Mouse (Mus musculus) midbrain, embryonic 13.5 days (tissue): Measurements from ENCODE around the gene Syn3. TPM values are rescaled to one million over a fixed set of nuclear protein-coding genes. Genes with fewer than 3 reads are reported as not detected.

ENCODE experiments used
- ATAC-seq: fragments of 200-750 bp; cut with Nextera tagmentation; 2 replicates; pipeline ENCODE4 v1.8.0; 2017; ENCODE audit warnings: mild to moderate bottlenecking, moderate TSS enrichment, moderate library complexity
- H3K27ac ChIP-seq: fragments of 300-500 bp; sonication (generic); 2 replicates; pipeline ENCODE4 v1.5.1; 2015; ENCODE audit warnings: inconsistent platforms, mild to moderate bottlenecking, moderate library complexity
- H3K27me3 ChIP-seq: fragments of 300-500 bp; sonication (generic); 2 replicates; pipeline ENCODE4 v1.6.1; 2015; ENCODE audit warnings: mild to moderate bottlenecking, inconsistent platforms
- H3K36me3 ChIP-seq: fragments of 300-500 bp; sonication (generic); 2 replicates; pipeline ENCODE4 v1.6.1; 2015; ENCODE audit warnings: mild to moderate bottlenecking, inconsistent platforms
- H3K4me1 ChIP-seq: fragments of 300-500 bp; sonication (generic); replicated peaks from 2 replicates; pipeline ENCODE4 v1.6.1; 2015; ENCODE audit warnings: inconsistent platforms
- H3K4me2 ChIP-seq: fragments of 300-500 bp; sonication (generic); replicated peaks from 2 replicates; pipeline ENCODE4 v1.6.1; 2015; ENCODE audit warnings: moderate library complexity, mild to moderate bottlenecking, inconsistent platforms
- H3K4me3 ChIP-seq: fragments of 300-500 bp; sonication (generic); replicated peaks from 2 replicates; pipeline ENCODE4 v1.5.1; 2015; ENCODE audit warnings: mild to moderate bottlenecking, inconsistent platforms
- H3K9ac ChIP-seq: fragments of 300-500 bp; sonication (generic); replicated peaks from 2 replicates; pipeline ENCODE4 v1.6.1; 2015; ENCODE audit warnings: mild to moderate bottlenecking, inconsistent platforms
- H3K9me3 ChIP-seq: fragments of 300-500 bp; sonication (generic); 2 replicates; pipeline ENCODE4 v1.6.1; 2016; ENCODE audit warnings: mild to moderate bottlenecking, inconsistent platforms
- WGBS: fragments of 180-500 bp; shearing (Covaris S2); methylation state at CpG from one replicate; pipeline ENCODE4 v1.1.7; 2015; 5-methylcytosine and 5-hydroxymethylcytosine counted together
- polyA plus RNA-seq: library from polyadenylated mRNA; unstranded; fragments of >200 nt; fragmentation: Nextera tagmentation; extraction: Ambion mirVana; gene quantifications from 2 replicates; pipeline ENCODE4 v1.2.1, GENCODE M21; 2015

The Syn3 gene
- polyA plus RNA-seq, 1 experiment from 2014 or later, result 13.8 TPM

- H3K4me3 ChIP-seq, result no peak overlapping the region
- H3K9me3 ChIP-seq, result no peaks in the 10 kb centered on the region
- ATAC-seq, result no peak
- no peak overlapping the region for H3K9ac ChIP-seq
- 63% methylated on average over 1 of the region's 1 CpGs for WGBS
- peaks cover 25% of the 10 kb centered on the region for H3K4me1 ChIP-seq
- H3K27ac ChIP-seq, result no peak overlapping the region
- H3K36me3 ChIP-seq, result peaks cover 5% of the 10 kb centered on the region; the same call in 1 of the 2 replicates
- H3K27me3 ChIP-seq, result no peaks in the 10 kb centered on the region
- no peak overlapping the region for H3K4me2 ChIP-seq
Observed at GRCm38 (mm10) chr10:86459643-86460042, 39.1 kb downstream of the Syn3 start.

- peaks cover 21% of the 10 kb centered on the region for H3K4me1 ChIP-seq
- no peak overlapping the region for H3K9ac ChIP-seq
- peaks cover 5% of the 10 kb centered on the region; the same call in 1 of the 2 replicates for H3K36me3 ChIP-seq
- 0 out of 2 replicates have a peak overlapping the region, but pooled peaks have one; percentile 14 for H3K27ac ChIP-seq
- H3K4me3 ChIP-seq, result no peak overlapping the region
- H3K4me2 ChIP-seq, result no peak overlapping the region
- ATAC-seq, result peak; percentile 76
- H3K27me3 ChIP-seq, result peaks cover 3% of the 10 kb centered on the region; the same call in 1 of the 2 replicates
- H3K9me3 ChIP-seq, result no peaks in the 10 kb centered on the region
Observed at GRCm38 (mm10) chr10:86457665-86458209, 41.0 kb downstream of the Syn3 start.

- Histone ChIP-seq H3K4me1 (peaks cover 21% of the 10 kb centered on the region), H3K27me3 (peaks cover 3% of the 10 kb centered on the region; the same call in 1 of the 2 replicates), H3K4me3 (no peak overlapping the region), H3K9me3 (no peaks in the 10 kb centered on the region), H3K9ac (no peak overlapping the region), H3K36me3 (peaks cover 5% of the 10 kb centered on the region; the same call in 1 of the 2 replicates), H3K4me2 (no peak overlapping the region), H3K27ac (peak overlapping the region; percentile 30; the same call in 1 of the 2 replicates)
- 3% methylated on average over 4 of the region's 4 CpGs for whole genome bisulfite sequencing
- ATAC-seq, result peak; percentile 78
Observed at GRCm38 (mm10) chr10:86457195-86457594, 41.5 kb downstream of the Syn3 start.

GRCm38 (mm10) chr10:86455296-86456055, 43.2 kb downstream of the Syn3 start:
- H3K9me3 ChIP-seq, result no peaks in the 10 kb centered on the region
- no peak overlapping the region for H3K9ac ChIP-seq
- ATAC-seq, result no peak
- H3K4me2 ChIP-seq, result no peak overlapping the region
- peaks cover 3% of the 10 kb centered on the region; the same call in 1 of the 2 replicates for H3K27me3 ChIP-seq
- WGBS, result 64% methylated on average over 5 of the region's 5 CpGs
- H3K27ac ChIP-seq, result no peak overlapping the region
- H3K4me3 ChIP-seq, result no peak overlapping the region
- H3K4me1 ChIP-seq, result peaks cover 21% of the 10 kb centered on the region
- peaks cover 1% of the 10 kb centered on the region; the same call in 1 of the 2 replicates for H3K36me3 ChIP-seq

GRCm38 (mm10) chr10:86452326-86452995, 46.2 kb downstream of the Syn3 start:
- 44% methylated on average over 6 of the region's 6 CpGs for WGBS

GRCm38 (mm10) chr10:86451294-86451693, 47.4 kb downstream of the Syn3 start:
- Histone ChIP-seq H3K4me3 (no peak overlapping the region), H3K4me1 (no peaks in the 10 kb centered on the region; the same call in 1 of the 2 replicates), H3K27ac (no peak overlapping the region), H3K9ac (no peak overlapping the region), H3K27me3 (peaks cover 3% of the 10 kb centered on the region; the same call in 1 of the 2 replicates), H3K36me3 (no peaks in the 10 kb centered on the region), H3K9me3 (no peaks in the 10 kb centered on the region), H3K4me2 (no peak overlapping the region)
- ATAC-seq, result no peak
- WGBS, result 95% methylated on average over 5 of the region's 5 CpGs

More at GRCm38 (mm10) chr10:86452326-86452995, 46.2 kb downstream of the Syn3 start:
- H3K27me3 ChIP-seq, result peaks cover 3% of the 10 kb centered on the region; the same call in 1 of the 2 replicates
- no peak overlapping the region for H3K4me2 ChIP-seq
- H3K27ac ChIP-seq, result no peak overlapping the region
- H3K9ac ChIP-seq, result 0 out of 2 replicates have a peak overlapping the region, but pooled peaks have one; percentile 14
- no peak overlapping the region for H3K4me3 ChIP-seq
- peak; percentile 86 for ATAC-seq
- peaks cover 9% of the 10 kb centered on the region for H3K4me1 ChIP-seq
- H3K36me3 ChIP-seq, result no peaks in the 10 kb centered on the region
- no peaks in the 10 kb centered on the region for H3K9me3 ChIP-seq

GRCm38 (mm10) chr10:86446649-86447048, 52.0 kb downstream of the Syn3 start:
- Histone ChIP-seq H3K4me2 (no peak overlapping the region), H3K4me1 (no peaks in the 10 kb centered on the region; the same call in 1 of the 2 replicates), H3K36me3 (no peaks in the 10 kb centered on the region), H3K27ac (no peak overlapping the region), H3K9ac (no peak overlapping the region), H3K27me3 (no peaks in the 10 kb centered on the region), H3K4me3 (no peak overlapping the region), H3K9me3 (no peaks in the 10 kb centered on the region)
- ATAC-seq, result no peak

- H3K27ac ChIP-seq, result no peak overlapping the region
- H3K4me3 ChIP-seq, result no peak overlapping the region
- H3K4me1 ChIP-seq, result no peaks in the 10 kb centered on the region; the same call in 1 of the 2 replicates
- H3K4me2 ChIP-seq, result no peak overlapping the region
- H3K27me3 ChIP-seq, result no peaks in the 10 kb centered on the region
- no peak for ATAC-seq
- no peak overlapping the region for H3K9ac ChIP-seq
- H3K9me3 ChIP-seq, result no peaks in the 10 kb centered on the region
- no peaks in the 10 kb centered on the region for H3K36me3 ChIP-seq
- WGBS, result 76% methylated on average over 2 of the region's 2 CpGs
Observed at GRCm38 (mm10) chr10:86445207-86445606, 53.5 kb downstream of the Syn3 start.

- Histone ChIP-seq H3K4me1 (no peaks in the 10 kb centered on the region; the same call in 1 of the 2 replicates), H3K9me3 (no peaks in the 10 kb centered on the region), H3K36me3 (no peaks in the 10 kb centered on the region), H3K4me2 (no peak overlapping the region), H3K27ac (no peak overlapping the region), H3K9ac (no peak overlapping the region), H3K4me3 (no peak overlapping the region), H3K27me3 (no peaks in the 10 kb centered on the region)
- 51% methylated on average over 3 of the region's 3 CpGs for WGBS
- no peak for ATAC-seq
Observed at GRCm38 (mm10) chr10:86444665-86445064, 54.0 kb downstream of the Syn3 start.

- Histone ChIP-seq H3K4me1 (no peaks in the 10 kb centered on the region), H3K27me3 (no peaks in the 10 kb centered on the region), H3K4me3 (no peak overlapping the region), H3K9ac (no peak overlapping the region), H3K4me2 (no peak overlapping the region), H3K9me3 (no peaks in the 10 kb centered on the region), H3K27ac (no peak overlapping the region), H3K36me3 (no peaks in the 10 kb centered on the region)
- ATAC-seq, result no peak
- 92% methylated on average over 3 of the region's 3 CpGs for WGBS
Observed at GRCm38 (mm10) chr10:86441765-86442164, 56.9 kb downstream of the Syn3 start.

- no peaks in the 10 kb centered on the region for H3K4me1 ChIP-seq
- H3K4me3 ChIP-seq, result no peak overlapping the region
- H3K27me3 ChIP-seq, result no peaks in the 10 kb centered on the region
- H3K4me2 ChIP-seq, result no peak overlapping the region
- no peak for ATAC-seq
- H3K36me3 ChIP-seq, result no peaks in the 10 kb centered on the region
- no peak overlapping the region for H3K9ac ChIP-seq
- no peak overlapping the region for H3K27ac ChIP-seq
- WGBS, result 97% methylated on average over 4 of the region's 4 CpGs
- no peaks in the 10 kb centered on the region for H3K9me3 ChIP-seq
Observed at GRCm38 (mm10) chr10:86439640-86440039, 59.1 kb downstream of the Syn3 start.

- ATAC-seq, result no peak
- H3K4me1 ChIP-seq, result no peaks in the 10 kb centered on the region
- H3K36me3 ChIP-seq, result no peaks in the 10 kb centered on the region
- H3K4me2 ChIP-seq, result no peak overlapping the region
- no peak overlapping the region for H3K27ac ChIP-seq
- H3K9ac ChIP-seq, result no peak overlapping the region
- no peaks in the 10 kb centered on the region for H3K27me3 ChIP-seq
- H3K4me3 ChIP-seq, result no peak overlapping the region
- 90% methylated on average over 11 of the region's 11 CpGs for WGBS
- H3K9me3 ChIP-seq, result no peaks in the 10 kb centered on the region
Observed at GRCm38 (mm10) chr10:86437294-86437693, 61.4 kb downstream of the Syn3 start.
